ENCODE assay signal across 12 mouse cellular contexts in genomic region chr8:108424337-108424736, GRCm38 (mm10).
DNase-seq lines count a peak whose midpoint lies in the region; ATAC-seq and TF ChIP-seq lines count a peak whose summit lies in the region.
"Had no signal": no experiment of that assay in that cellular context is flagged by ENCODE, and none has a peak within 500 bp of the region (broad histone marks: within the 10 kb centered on the region; RNA-seq: fewer than 3 reads in every experiment).

No protein-coding gene starts in this region.

- H3K4me2 ChIP-seq in intestine, embryonic 14.5 days (ENCODE audit: low read length), result no peak overlapping the region
- H3K4me2 ChIP-seq in intestine, postnatal 0 days (replicated peaks; ENCODE audit: low read depth), result no peak overlapping the region
- no peak overlapping the region for H3K4me2 ChIP-seq in stomach, embryonic 16.5 days (ENCODE audit: low read depth, low read length)

- no peaks in the 10 kb centered on the region for H3K9me3 ChIP-seq in intestine, embryonic 14.5 days (ENCODE audit: control insufficient read depth, low read length)
- no peaks in the 10 kb centered on the region for H3K9me3 ChIP-seq in intestine, postnatal 0 days (ENCODE audit: control insufficient read depth)
- no peaks in the 10 kb centered on the region for H3K9me3 ChIP-seq in stomach, embryonic 16.5 days (replicated peaks; ENCODE audit: control insufficient read depth, low read length)

- WGBS in intestine, embryonic 14.5 days, result 50% methylated on average over 8 of the region's 8 CpGs
- 55% methylated on average over 8 of the region's 8 CpGs for WGBS in intestine, postnatal 0 days
- WGBS in stomach, embryonic 16.5 days, result 52% methylated on average over 8 of the region's 8 CpGs

- H3K4me1 ChIP-seq in intestine, embryonic 14.5 days (replicated peaks; ENCODE audit: control insufficient read depth, insufficient read depth, low read length), result no peaks in the 10 kb centered on the region
- no peaks in the 10 kb centered on the region for H3K4me1 ChIP-seq in intestine, postnatal 0 days (replicated peaks; ENCODE audit: control insufficient read depth, insufficient read depth, low read length)
- no peaks in the 10 kb centered on the region for H3K4me1 ChIP-seq in stomach, embryonic 16.5 days (ENCODE audit: control insufficient read depth, insufficient read depth, low read length)

- no peak overlapping the region for H3K9ac ChIP-seq in intestine, embryonic 14.5 days (ENCODE audit: low read length)
- no peak overlapping the region for H3K9ac ChIP-seq in intestine, postnatal 0 days (ENCODE audit: low read depth, low read length)
- H3K9ac ChIP-seq in stomach, embryonic 16.5 days (ENCODE audit: low read length), result no peak overlapping the region

- DNase-seq in intestine, embryonic 14.5 days (ENCODE audit: low spot score), result peak; percentile 69
- DNase-seq in right cerebral cortex, postnatal 4 days, result peak; percentile 26
- no peak for DNase-seq in right cerebral cortex, postnatal 36 days (ENCODE audit: low spot score in 2 of 2)
- peak; percentile 67 to 73 for DNase-seq in kidney, postnatal 4 days
- DNase-seq in spleen, postnatal 4 days (ENCODE audit: low spot score in 2 of 2), result no peak
- no peak for DNase-seq in adrenal gland, postnatal 25 days
- DNase-seq: adrenal gland, postnatal 14 days; cerebellum, adult 9-11 months; right cerebral cortex, postnatal 25 days had no signal

- ATAC-seq in intestine, embryonic 14.5 days (replicated peaks; ENCODE audit: low FRiP score, low TSS enrichment, low read depth), result 0 out of 2 replicates have a peak, but pooled peaks have one; percentile 53
- ATAC-seq in intestine, postnatal 0 days, result no peak
- ATAC-seq in stomach, embryonic 16.5 days (ENCODE audit: insufficient read depth, low FRiP score), result peak; percentile 33; the same call in 1 of the 2 replicates

- no peaks in the 10 kb centered on the region for H3K27me3 ChIP-seq in intestine, embryonic 14.5 days (replicated peaks; ENCODE audit: control insufficient read depth, insufficient read depth, low read length)
- no peaks in the 10 kb centered on the region for H3K27me3 ChIP-seq in intestine, postnatal 0 days (replicated peaks; ENCODE audit: control insufficient read depth, insufficient read depth, low read length)
- H3K27me3 ChIP-seq in stomach, embryonic 16.5 days (ENCODE audit: control insufficient read depth, insufficient read depth, low read length), result no peaks in the 10 kb centered on the region

- H3K27ac ChIP-seq in intestine, embryonic 14.5 days (ENCODE audit: low read depth), result no peak overlapping the region
- no peak overlapping the region for H3K27ac ChIP-seq in intestine, postnatal 0 days (ENCODE audit: low read depth, low read length)
- no peak overlapping the region for H3K27ac ChIP-seq in stomach, embryonic 16.5 days (ENCODE audit: low read length)

- no peaks in the 10 kb centered on the region for H3K36me3 ChIP-seq in intestine, embryonic 14.5 days (ENCODE audit: control insufficient read depth, insufficient read depth, low read length)
- no peaks in the 10 kb centered on the region for H3K36me3 ChIP-seq in intestine, postnatal 0 days (ENCODE audit: control insufficient read depth, insufficient read depth)
- no peaks in the 10 kb centered on the region for H3K36me3 ChIP-seq in stomach, embryonic 16.5 days (ENCODE audit: control insufficient read depth, insufficient read depth, low read length)
- H3K36me3 ChIP-seq: G1E had no signal

- TF ChIP-seq CTCF in intestine, postnatal 0 days (IDR thresholded peaks at IDR 0.05; ENCODE audit: low read depth), result no peak

- H3K4me3 ChIP-seq in intestine, embryonic 14.5 days (ENCODE audit: low read depth, low read length), result no peak overlapping the region
- no peak overlapping the region for H3K4me3 ChIP-seq in intestine, postnatal 0 days (ENCODE audit: low read depth, low read length)
- no peak overlapping the region for H3K4me3 ChIP-seq in stomach, embryonic 16.5 days (replicated peaks; ENCODE audit: low read length)

Comparison
In these comparisons a context has a peak if more than half of its experiments do, and no peak if none do; other contexts are left out.
1. DNase-seq: peak in intestine, embryonic 14.5 days (single experiment), right cerebral cortex, postnatal 4 days (single experiment) and kidney, postnatal 4 days (2 of 2); none in right cerebral cortex, postnatal 36 days (0 of 2), spleen, postnatal 4 days (0 of 2) and adrenal gland, postnatal 25 days (single experiment).